Mouse (Mus musculus): ENCODE data around the gene Timm8b. TPM values are rescaled to one million over a fixed set of nuclear protein-coding genes. Genes with fewer than 3 reads are reported as not detected.
"Not testable (repeated sequence)": the region's sequence is repeated elsewhere in the genome, so short reads cannot be mapped to it uniquely, and the experiment has no call there.

The Timm8b gene
- polyA plus RNA-seq, 1 experiment, result 23.8 TPM

GRCm38 (mm10) chr9:50601536-50601935, 2.2 kb upstream of the Timm8b start:
- Histone ChIP-seq H3K4me1 (peaks cover 48% of the 10 kb centered on the region), H3K4me3 (replicated peaks) (peak overlapping the region; percentile 85), H3K36me3 (replicated peaks; ENCODE audit: low read length) (peaks cover 56% of the 10 kb centered on the region), H3K27me3 (replicated peaks) (no peaks in the 10 kb centered on the region), H3K9me3 (no peaks in the 10 kb centered on the region)
- TF ChIP-seq FLI1 (IDR thresholded peaks at IDR 0.05; ENCODE audit: low read length) (no peak), GATA1 (IDR thresholded peaks at IDR 0.05; ENCODE audit: borderline replicate concordance, low read length) (no peak)

- H3K36me3 ChIP-seq (replicated peaks; ENCODE audit: low read length), result peaks cover 53% of the 10 kb centered on the region
Measured at GRCm38 (mm10) chr9:50602055-50602845, 1.5 kb upstream of the Timm8b start.

DNA sequence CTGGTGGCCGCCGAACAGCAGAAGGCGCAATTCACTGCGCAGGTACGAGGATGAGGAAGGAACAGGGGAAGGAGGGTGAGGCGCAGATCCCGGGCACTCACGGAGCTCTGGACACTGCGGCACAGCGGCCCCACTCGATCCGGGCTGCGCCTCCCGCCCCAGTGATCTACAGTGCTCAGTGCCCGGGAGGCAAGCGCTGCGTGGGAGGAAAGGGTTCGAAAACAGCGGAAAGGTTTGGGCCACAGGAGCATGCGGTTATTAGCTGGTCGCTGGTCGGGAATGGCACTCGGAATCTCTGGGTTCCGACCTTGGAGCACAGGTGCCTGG, 251 bp downstream of the Timm8b start:
- no peak for TF ChIP-seq GATA1 (IDR thresholded peaks at IDR 0.05; ENCODE audit: borderline replicate concordance, low read length)
- TF ChIP-seq FLI1 (IDR thresholded peaks at IDR 0.05; ENCODE audit: low read length), result no peak
- Histone ChIP-seq H3K27me3 (replicated peaks) (no peaks in the 10 kb centered on the region), H3K36me3 (replicated peaks; ENCODE audit: low read length) (peaks cover 53% of the 10 kb centered on the region)

More at GRCm38 (mm10) chr9:50602055-50602845, 1.5 kb upstream of the Timm8b start:
- TF ChIP-seq FLI1 (IDR thresholded peaks at IDR 0.05; ENCODE audit: low read length) (no peak), GATA1 (IDR thresholded peaks at IDR 0.05; ENCODE audit: borderline replicate concordance, low read length) (no peak)
- H3K27me3 ChIP-seq (replicated peaks), result no peaks in the 10 kb centered on the region
- no peaks in the 10 kb centered on the region for H3K9me3 ChIP-seq
- H3K4me1 ChIP-seq, result peaks cover 48% of the 10 kb centered on the region
- H3K4me3 ChIP-seq (replicated peaks), result peak overlapping the region; percentile 99

GRCm38 (mm10) chr9:50604338-50604737, 628 bp downstream of the Timm8b start:
- TF ChIP-seq GATA1 (IDR thresholded peaks at IDR 0.05; ENCODE audit: borderline replicate concordance, low read length) (no peak), FLI1 (IDR thresholded peaks at IDR 0.05; ENCODE audit: low read length) (no peak)
- no peaks in the 10 kb centered on the region for H3K27me3 ChIP-seq (replicated peaks)
- H3K36me3 ChIP-seq (replicated peaks; ENCODE audit: low read length), result peaks cover 53% of the 10 kb centered on the region
- peaks cover 49% of the 10 kb centered on the region for H3K4me1 ChIP-seq
- H3K9me3 ChIP-seq, result no peaks in the 10 kb centered on the region
- peak overlapping the region; percentile 99 for H3K4me3 ChIP-seq (replicated peaks)

More for the DNA sequence above, 251 bp downstream of the Timm8b start:
- Histone ChIP-seq H3K4me3 (replicated peaks) (peak overlapping the region; percentile 99), H3K4me1 (peaks cover 48% of the 10 kb centered on the region), H3K9me3 (no peaks in the 10 kb centered on the region)

DNA sequence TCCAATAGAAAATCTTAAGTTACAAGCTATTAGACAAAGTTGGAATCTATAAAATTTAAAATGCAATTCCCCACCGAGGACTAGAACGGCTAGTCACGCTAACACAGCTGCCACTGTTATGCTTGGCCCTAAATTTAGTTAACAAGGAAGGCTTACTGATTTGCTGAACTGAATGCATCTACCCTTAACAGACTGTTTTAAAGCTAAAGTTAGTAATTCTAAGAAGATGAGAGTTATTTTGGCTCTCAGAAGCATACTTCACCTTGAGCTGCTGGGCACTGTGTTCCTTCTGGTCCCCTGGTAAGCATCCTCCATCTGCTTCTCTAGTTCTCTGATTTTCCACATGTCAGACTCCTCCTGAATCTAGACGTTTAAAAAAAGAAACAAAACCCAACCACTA, 8.4 kb downstream of the Timm8b start:
- Histone ChIP-seq H3K36me3 (replicated peaks; ENCODE audit: low read length) (peaks cover 83% of the 10 kb centered on the region), H3K4me3 (replicated peaks) (no peak overlapping the region), H3K9me3 (no peaks in the 10 kb centered on the region), H3K27me3 (replicated peaks) (no peaks in the 10 kb centered on the region), H3K4me1 (peaks cover 31% of the 10 kb centered on the region)
- TF ChIP-seq FLI1 (IDR thresholded peaks at IDR 0.05; ENCODE audit: low read length) (no peak), GATA1 (IDR thresholded peaks at IDR 0.05; ENCODE audit: borderline replicate concordance, low read length) (no peak)

DNA sequence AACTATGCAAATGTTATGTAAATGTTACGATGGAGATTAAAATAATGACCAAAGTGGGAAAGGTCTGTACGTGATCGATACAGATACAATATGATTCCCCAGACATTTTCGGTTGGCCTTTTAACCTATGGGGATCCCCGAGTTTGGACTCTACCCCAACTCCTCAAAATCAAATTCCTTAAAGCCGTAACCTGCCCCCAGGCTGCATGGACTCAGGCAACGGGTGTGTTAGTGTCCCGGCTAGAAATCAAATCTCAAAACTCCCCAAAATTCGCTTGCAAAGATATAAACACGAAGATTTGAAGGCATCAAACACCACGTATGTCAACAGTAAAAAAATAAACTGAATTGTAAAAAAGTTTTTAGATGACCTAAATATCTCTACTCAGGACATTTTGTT, 12.5 kb downstream of the Timm8b start:
- TF ChIP-seq FLI1 (IDR thresholded peaks at IDR 0.05; ENCODE audit: low read length) (no peak), GATA1 (IDR thresholded peaks at IDR 0.05; ENCODE audit: borderline replicate concordance, low read length) (no peak)
- H3K4me1 ChIP-seq, result peaks cover 31% of the 10 kb centered on the region
- H3K4me3 ChIP-seq (replicated peaks), result peak overlapping the region; percentile 99
- H3K27me3 ChIP-seq (replicated peaks), result no peaks in the 10 kb centered on the region
- H3K9me3 ChIP-seq, result no peaks in the 10 kb centered on the region
- peaks cover 44% of the 10 kb centered on the region for H3K36me3 ChIP-seq (replicated peaks; ENCODE audit: low read length)

- no peak for TF ChIP-seq GATA1 (IDR thresholded peaks at IDR 0.05; ENCODE audit: borderline replicate concordance, low read length)
- peak; percentile 83 for TF ChIP-seq FLI1 (IDR thresholded peaks at IDR 0.05; ENCODE audit: low read length)
- peak within 1 kb of the TSS; percentile 99 for H3K4me3 ChIP-seq (replicated peaks)
- peaks cover 1% of the 10 kb centered on the region for H3K27me3 ChIP-seq (replicated peaks)
- H3K36me3 ChIP-seq (replicated peaks; ENCODE audit: low read length), result peaks cover 37% of the 10 kb centered on the region
- H3K4me1 ChIP-seq, result peaks cover 31% of the 10 kb centered on the region
- H3K9me3 ChIP-seq, result no peaks in the 10 kb centered on the region
Measured at GRCm38 (mm10) chr9:50616766-50617603, 13.3 kb downstream of the Timm8b start, which contains the start of the genes Pih1d2 and Nkapd1. Gene Pih1d2 (plus strand): TSS chr9:50617321. Gene Nkapd1 (minus strand): TSS chr9:50617464.

DNA sequence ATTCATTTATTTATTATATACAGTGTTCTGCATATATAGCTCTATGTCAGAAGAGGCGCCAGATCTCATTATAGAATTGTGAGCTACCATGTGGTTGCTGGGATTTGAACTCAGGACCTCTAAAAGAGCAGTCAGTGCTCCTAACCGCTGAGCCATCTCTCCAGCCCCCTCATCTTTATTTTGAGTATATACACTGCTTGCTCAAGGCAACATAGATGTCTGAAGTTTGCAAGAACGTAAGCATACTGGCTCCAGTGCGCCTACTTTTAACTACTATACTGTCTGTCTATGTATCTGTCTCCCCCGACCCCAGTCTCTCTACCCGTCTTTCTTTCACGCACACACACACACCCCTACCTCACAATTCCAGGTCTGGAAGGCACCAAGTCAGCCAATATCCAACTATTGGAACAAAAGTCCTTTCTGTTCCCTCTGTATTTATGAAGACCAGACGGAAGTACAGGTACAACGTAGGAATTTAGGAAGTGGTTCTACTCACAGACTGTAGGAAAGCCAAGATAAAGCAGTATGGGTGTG, 14.2 kb downstream of the Timm8b start:
- H3K4me1 ChIP-seq, result peaks cover 31% of the 10 kb centered on the region
- TF ChIP-seq GATA1 (IDR thresholded peaks at IDR 0.05; ENCODE audit: borderline replicate concordance, low read length) (no peak), FLI1 (IDR thresholded peaks at IDR 0.05; ENCODE audit: low read length) (no peak)
- peaks cover 1% of the 10 kb centered on the region for H3K27me3 ChIP-seq (replicated peaks)
- H3K4me3 ChIP-seq (replicated peaks), result peak overlapping the region; percentile 99
- no peaks in the 10 kb centered on the region for H3K9me3 ChIP-seq
- peaks cover 28% of the 10 kb centered on the region for H3K36me3 ChIP-seq (replicated peaks; ENCODE audit: low read length)

DNA sequence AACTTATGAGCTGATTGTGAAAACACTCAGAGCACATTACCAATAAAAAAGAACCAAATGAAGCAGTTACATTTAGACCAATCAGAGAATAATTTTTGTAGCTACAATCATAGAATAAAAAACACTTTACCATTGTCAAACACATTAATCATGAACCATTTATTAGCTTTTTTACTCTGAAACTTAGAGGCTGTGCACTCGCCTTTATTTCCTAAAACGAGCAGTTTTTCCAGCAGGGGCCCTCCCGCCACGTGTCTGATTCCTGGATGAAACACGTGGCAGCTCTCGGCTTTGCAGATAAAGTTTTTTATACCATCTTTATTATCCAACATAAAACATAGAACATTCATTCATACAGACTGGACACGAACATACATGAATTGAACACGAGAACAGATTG, 27.2 kb downstream of the Timm8b start:
- H3K4me1 ChIP-seq; H3K27me3 ChIP-seq (replicated peaks); H3K9me3 ChIP-seq; H3K4me3 ChIP-seq (replicated peaks): not testable (repeated sequence)
- peaks cover 22% of the 10 kb centered on the region for H3K36me3 ChIP-seq (replicated peaks; ENCODE audit: low read length)

Measured in megakaryocyte, embryonic 14.5 days (primary cell).